Mouse (Mus musculus): ENCODE results near the gene Olfml2a.

Olfml2a gene

GRCm38 (mm10) chr2:38983456-38983855 lies 51.7 kb downstream of the Olfml2a start:
- in situ Hi-C loops (cut with MboI, MseI) = no loop called here

- in situ Hi-C loops (cut with MboI, MseI) = no loop called here
Observed at GRCm38 (mm10) chr2:38986580-38986979, 54.8 kb downstream of the Olfml2a start.

GRCm38 (mm10) chr2:38987371-38987770 lies 55.6 kb downstream of the Olfml2a start:
- in situ Hi-C loops (cut with MboI, MseI) = no loop called here

DNA sequence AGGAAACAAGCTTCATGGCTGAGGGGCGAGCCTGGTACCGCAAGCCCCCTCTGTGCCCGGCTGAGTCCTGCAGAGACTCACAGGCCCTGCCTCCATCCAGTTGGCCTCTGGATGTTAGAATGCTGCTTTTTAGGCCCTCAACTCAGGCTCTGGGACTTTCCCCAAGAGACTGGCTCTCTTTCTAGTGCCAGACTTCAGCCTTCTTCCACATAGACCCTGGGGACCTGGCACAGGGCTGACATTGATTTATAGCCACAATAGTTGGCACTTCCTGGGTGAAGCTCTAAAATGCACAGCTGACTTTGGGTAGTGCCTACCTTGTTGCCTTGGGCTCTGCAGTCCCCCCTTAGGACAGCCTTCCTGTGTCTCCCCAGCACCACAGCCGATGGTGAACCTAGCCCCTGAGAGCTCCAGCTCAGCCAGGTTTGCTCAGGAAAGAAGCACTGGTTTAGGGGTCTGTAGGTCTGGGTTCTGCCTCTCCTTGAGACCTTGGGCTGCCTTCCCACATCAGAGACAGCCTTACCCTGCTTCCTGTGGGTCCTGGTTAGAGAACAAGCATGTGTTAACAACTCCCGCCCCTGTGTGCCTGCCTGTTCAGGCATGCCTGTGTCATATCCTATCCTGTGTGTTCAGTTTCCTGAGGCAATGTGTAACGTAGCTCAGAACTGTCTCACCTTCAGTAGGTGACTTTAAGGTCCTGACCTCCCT lies 56.2 kb downstream of the Olfml2a start:
- in situ Hi-C loops (cut with MboI, MseI) = no loop called here

DNA sequence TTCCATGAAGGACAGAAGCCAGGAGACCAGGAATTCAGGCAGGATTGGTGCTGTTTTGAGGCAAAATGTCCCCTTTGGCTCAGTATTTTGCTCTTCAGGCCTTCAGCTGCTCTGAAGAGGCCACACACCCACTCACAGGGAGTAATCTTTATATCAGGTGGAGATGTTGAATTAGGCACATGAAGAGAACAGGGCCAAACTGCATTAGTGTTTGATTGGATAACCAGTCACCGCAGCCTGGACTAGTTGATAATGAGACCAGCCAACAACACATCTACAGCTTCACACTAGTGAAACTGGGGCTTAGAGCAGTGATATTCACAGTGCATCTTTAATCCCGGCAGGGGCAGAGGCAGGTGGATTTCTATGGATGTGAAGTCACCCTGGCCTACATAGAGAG lies 57.2 kb downstream of the Olfml2a start:
- in situ Hi-C loops (cut with MboI, MseI) = no loop called here

DNA sequence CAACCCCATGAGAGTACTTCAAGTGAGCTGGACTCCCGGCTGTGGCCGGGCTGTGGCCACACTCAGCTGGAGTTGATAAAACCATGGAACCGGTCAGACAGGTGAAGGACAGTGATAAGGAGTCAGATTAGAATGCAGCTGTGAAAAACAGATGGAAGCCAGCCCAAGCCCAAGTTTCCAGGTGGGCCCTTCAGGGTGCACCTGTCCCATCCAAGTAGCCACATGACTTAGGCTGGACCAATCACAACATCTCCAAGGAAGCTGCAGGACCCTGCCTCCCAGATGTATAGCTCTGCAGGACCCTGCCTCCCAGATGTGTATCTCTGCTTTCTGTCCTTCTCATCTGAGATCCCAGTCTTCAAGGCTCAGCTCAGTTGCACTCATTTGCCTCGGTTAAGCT lies 60.2 kb downstream of the Olfml2a start:
- in situ Hi-C loops (cut with MboI, MseI) = loop anchor here (5.0 to 10.0 kb wide), 3 partner anchors 167 to 197 kb away; no protein-coding TSS in a partner anchor

- in situ Hi-C loops (cut with MboI, MseI) = loop anchor here (5.0 to 10.0 kb wide), 3 partner anchors 168 to 198 kb away; no protein-coding TSS in a partner anchor
Observed at GRCm38 (mm10) chr2:38992452-38992851, 60.7 kb downstream of the Olfml2a start.

DNA sequence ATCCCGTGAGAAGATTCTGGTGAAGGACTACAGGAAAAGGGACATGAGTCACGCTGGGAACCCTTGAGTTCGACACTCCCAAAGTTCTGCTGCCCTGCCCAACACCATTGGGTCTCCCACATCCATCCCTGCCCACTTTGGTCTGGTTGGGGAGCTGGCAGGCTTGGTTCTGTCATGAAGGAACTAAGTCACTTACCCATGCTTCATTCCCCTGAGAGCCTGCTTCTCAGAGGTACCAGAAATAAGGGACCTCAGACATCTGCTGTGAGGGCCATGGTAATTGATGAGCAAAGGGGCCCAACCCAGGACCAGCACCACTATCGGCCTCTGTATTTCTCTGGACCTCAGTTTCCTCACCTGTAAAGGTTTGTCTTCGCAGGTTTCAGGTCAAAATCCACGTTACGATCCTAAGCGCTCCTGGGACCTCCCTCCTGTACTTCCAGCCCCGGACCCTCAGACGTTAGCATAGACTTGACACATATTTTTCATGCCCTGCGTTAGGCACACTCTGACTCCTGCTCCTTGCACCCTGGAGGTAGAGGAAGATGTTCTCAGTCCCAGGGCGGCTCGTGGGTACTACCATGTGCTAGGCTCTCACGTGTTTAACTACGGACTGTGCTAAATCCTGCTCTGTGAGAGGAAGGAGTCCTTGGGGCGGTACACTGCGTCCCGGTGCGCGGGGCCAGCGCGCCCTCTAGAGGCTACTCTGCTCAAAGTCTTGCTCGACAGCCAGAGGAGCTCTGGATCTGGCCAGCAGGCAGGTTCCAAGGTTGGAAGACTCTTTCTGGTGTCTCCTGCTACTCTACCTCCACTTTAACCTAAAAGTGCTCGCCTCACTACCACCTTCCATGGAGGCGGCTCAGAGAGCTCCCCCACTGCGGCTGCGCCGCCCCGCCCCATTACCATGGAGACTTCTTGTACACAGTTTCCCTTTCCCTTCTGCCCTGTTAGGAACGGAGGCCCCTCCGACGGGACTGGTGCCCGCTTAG lies 65.9 kb downstream of the Olfml2a start, which contains the start of gene Wdr38:
Gene Wdr38, plus strand, starts transcription at position 91 of the 989 bp plus-strand sequence.
- in situ Hi-C loops (cut with MboI, MseI) = loop anchor here (5.0 to 10.0 kb wide), 3 partner anchors 65 to 203 kb away; partner anchors contain the start of gene Olfml2a (in 2 of the 2)

DNA sequence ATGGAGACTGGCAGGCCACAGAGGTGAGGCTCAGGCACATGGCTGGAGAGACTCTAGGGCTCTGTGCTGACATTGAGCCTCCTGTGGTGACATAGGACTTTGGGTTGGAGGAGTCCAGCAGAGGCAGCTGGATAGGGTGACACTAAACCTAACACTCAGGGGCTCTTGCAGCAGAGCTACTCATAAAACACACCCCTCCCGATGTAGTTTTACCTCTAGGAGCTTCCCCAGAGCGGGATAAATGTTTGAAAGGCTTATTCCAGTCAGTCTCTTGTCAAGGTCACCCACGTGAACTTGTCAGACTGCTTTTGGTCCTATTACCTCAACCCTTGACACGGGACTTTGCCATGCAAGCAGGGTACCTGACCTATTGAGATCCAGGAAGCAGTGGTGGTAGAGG lies 67.6 kb downstream of the Olfml2a start:
- in situ Hi-C loops (cut with MboI, MseI) = loop anchor here (5.0 to 10.0 kb wide), 3 partner anchors 67 to 205 kb away; partner anchors contain the start of gene Olfml2a (in 2 of the 2)

- in situ Hi-C loops (cut with MboI, MseI) = loop anchor here (5.0 to 10.0 kb wide), 5 partner anchors 68 to 1545 kb away; partner anchors contain the start of genes Olfml2a (in 2 of the 2) and Dennd1a (in 1 of the 2)
Observed at GRCm38 (mm10) chr2:38999910-39000586, 68.3 kb downstream of the Olfml2a start.

GRCm38 (mm10) chr2:39000587-39000919 lies 68.8 kb downstream of the Olfml2a start:
- in situ Hi-C loops (cut with MboI, MseI) = loop anchor here (10.0 kb wide), 2 partner anchors 716 to 1546 kb away; partner anchors contain the start of gene Dennd1a (in 1 of the 2)

DNA sequence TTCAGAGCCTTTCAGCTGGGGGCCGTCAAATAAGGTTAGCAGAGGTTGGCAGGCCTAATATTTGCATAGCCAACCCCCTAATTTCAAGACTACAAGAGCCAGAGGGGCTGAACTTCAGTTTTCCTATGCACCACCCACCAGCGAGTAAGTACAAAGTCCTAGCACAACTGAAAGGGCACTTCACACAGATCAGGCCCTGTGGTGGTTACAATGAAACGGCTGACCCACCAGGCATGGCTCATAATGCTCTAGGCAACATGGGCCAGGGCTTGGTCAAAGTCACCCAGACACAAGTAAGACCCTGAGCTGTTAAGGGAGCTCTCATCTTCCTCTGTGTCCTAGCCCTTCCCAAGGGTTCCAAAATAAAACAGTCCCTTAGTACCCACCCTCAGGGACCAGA lies 70.1 kb downstream of the Olfml2a start:
- in situ Hi-C loops (cut with MboI, MseI) = loop anchor here (10.0 kb wide), 2 partner anchors 717 to 1547 kb away; partner anchors contain the start of gene Dennd1a (in 1 of the 2)

DNA sequence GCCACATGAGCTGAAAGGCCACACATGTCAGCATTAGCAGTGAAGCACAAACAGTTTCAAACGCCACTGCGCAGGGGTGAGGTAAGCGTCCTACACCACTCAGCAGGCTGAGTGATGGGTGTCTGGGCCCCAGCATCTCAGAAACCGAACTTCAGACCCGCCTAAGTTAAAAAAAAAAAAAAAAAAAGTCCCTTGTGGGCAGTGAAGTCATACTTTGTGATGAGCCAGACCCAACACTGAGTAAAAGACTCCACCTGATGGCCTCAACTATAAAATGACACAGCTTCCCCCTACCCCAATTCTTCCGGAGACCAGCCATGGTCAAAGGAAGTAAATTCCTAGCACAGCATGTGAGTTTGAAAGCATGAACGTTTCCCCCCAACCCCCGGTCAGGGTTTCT lies 71.3 kb downstream of the Olfml2a start:
- in situ Hi-C loops (cut with MboI, MseI) = loop anchor here (10.0 kb wide), 2 partner anchors 718 to 1548 kb away; partner anchors contain the start of gene Dennd1a (in 1 of the 2)

DNA sequence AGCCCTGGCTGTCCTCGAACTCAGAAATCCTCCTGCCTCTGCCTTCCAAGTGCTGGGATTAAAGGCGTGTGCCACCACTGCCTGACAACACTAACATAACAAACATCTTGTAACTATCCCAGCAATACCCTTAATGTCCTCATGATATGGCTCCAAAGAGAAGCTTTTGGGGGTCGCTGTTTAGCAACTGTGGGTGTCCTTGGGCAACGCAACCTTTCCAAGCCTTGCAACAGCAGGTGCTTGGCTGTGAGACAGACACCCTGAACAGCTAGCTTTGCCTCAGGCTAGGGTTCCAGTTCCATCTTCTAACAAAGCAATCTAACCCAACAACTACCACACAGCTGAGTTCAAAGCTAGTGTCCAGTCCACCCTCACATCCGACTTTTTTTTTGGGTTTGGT lies 71.7 kb downstream of the Olfml2a start:
- in situ Hi-C loops (cut with MboI, MseI) = loop anchor here (10.0 kb wide), 2 partner anchors 719 to 1549 kb away; partner anchors contain the start of gene Dennd1a (in 1 of the 2)

GRCm38 (mm10) chr2:39004372-39004771 lies 72.6 kb downstream of the Olfml2a start:
- in situ Hi-C loops (cut with MboI, MseI) = loop anchor here (10.0 kb wide), 2 partner anchors 720 to 1550 kb away; partner anchors contain the start of gene Dennd1a (in 1 of the 2)

- in situ Hi-C loops (cut with MboI, MseI) = loop anchor here (10.0 kb wide), 2 partner anchors 720 to 1550 kb away; partner anchors contain the start of gene Dennd1a (in 1 of the 2)
Observed at GRCm38 (mm10) chr2:39004880-39005435, 73.2 kb downstream of the Olfml2a start, which contains the start of gene Arpc5l. Gene Arpc5l (plus strand): TSS chr2:39005348.

GRCm38 (mm10) chr2:39005574-39006079 lies 73.8 kb downstream of the Olfml2a start, which contains the start of gene Rpl35:
Gene Rpl35 (minus strand): TSS chr2:39005624.
- in situ Hi-C loops (cut with MboI, MseI) = loop anchor here (10.0 kb wide), 2 partner anchors 721 to 1551 kb away; partner anchors contain the start of gene Dennd1a (in 1 of the 2)

DNA sequence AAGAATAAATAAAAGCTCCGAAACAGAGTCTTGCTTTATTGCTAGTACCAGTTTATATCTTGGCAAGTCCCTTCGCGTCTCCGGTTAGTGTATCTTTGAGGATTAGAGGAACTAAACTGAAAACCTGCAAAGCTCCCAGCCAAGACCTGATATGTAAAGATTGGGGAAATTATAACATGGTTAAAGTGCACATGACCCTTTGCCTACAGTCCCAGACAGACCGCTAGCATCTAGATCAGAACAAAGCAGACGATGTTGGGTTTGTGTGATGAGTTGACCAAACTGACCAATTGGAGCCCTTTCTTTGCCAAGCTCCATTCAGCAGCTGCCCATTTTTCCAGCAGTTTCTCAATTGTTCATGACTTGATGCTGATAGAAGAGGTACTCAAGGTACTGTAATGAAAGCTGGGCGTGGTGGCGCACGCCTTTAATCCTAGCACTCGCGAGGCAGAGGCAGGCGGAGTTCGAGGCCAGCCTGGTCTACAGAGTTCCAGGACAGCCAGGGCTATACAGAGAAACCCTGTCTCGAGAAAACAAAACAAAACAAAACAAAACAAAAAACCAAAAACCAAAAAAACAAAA lies 74.5 kb downstream of the Olfml2a start:
- in situ Hi-C loops (cut with MboI, MseI) = loop anchor here (10.0 kb wide), 2 partner anchors 721 to 1551 kb away; partner anchors contain the start of gene Dennd1a (in 1 of the 2)

DNA sequence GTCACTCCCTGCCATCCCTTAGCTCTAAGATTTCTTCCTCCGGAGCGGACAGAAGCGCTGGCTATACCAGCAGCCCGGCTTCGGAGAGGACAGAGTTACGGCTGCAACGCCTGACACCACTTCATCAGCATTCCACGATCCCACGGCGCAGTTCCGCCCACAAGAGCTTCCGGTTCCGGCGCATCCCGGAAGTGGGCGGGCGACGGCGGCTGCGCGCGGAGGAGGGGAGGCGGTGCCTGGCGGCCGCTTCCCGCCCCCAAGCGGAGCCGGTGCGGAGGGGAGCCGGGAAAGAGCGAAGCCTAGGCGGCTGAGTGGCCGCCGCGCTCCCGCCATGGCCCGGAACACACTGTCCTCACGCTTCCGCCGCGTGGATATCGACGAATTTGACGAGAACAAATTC lies 76.1 kb downstream of the Olfml2a start:
- in situ Hi-C loops (cut with MboI, MseI) = loop anchor here (10.0 kb wide), 2 partner anchors 723 to 1553 kb away; partner anchors contain the start of gene Dennd1a (in 1 of the 2)
